Mouse (Mus musculus): ENCODE data around the gene Prkra.

DNA sequence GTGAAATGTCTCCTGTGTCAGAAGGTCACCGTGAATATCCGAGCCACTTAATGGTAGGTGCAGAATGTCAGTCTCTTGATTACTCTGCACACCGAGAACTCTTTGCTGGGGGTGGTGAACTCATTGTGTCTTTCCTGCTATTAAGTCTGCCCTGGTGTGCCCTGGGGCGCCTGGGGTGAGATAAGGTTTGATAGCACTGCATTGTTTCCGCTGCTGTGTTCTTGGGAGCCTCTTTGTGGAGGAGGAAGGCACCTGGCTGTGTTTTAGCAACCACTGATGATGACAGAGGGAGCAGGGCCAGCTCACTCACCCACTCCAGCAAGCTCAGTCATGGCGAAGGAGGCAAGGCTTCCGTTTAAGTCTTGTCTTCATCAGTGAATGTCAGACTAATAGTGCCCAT lies 40.3 kb upstream of the Prkra start:
- TF ChIP-seq CTCF (IDR thresholded peaks at IDR 0.05; ENCODE audit: extremely low read depth, insufficient read depth, insufficient read length, insufficient replicate concordance): no peak
- no peak for TF ChIP-seq POLR2A (IDR thresholded peaks at IDR 0.05; ENCODE audit: low read depth, low read length)
